Mouse (Mus musculus) gastrocnemius, postnatal 25 days (tissue): ENCODE results near the gene Gm5941. TPM values are rescaled to one million over a fixed set of nuclear protein-coding genes. Genes with fewer than 3 reads are reported as not detected.
"Not testable (repeated sequence)": the region's sequence is repeated elsewhere in the genome, so short reads cannot be mapped to it uniquely, and the experiment has no call there.

Experiments
- DNase-seq: peaks from one replicate; pipeline ENCODE4 v3.0.0; 2022
- long read RNA-seq, 2 experiments: library from polyadenylated mRNA; stranded (forward); transcript quantifications; one replicate each; pipeline ENCODE4 v2.0.0; 2021
- total RNA-seq, 2 experiments: library from RNA; stranded (reverse); gene quantifications; 1 replicate in 1 of 2; 2 replicates in 1 of 2; pipeline ENCODE4 v1.2.3; 2021

The Gm5941 gene
- not detected for total RNA-seq
- long read RNA-seq, experiment 1, result 0 reads
- long read RNA-seq, experiment 2, result 0 reads

GRCm38 (mm10) chrX:92489649-92490048, at the start of gene Gm5941:
TSS of gene Gm5941 (plus strand) at chrX:92489949.
- DNase-seq, result not testable (repeated sequence)

GRCm38 (mm10) chrX:92460496-92460895, 29.3 kb upstream of the Gm5941 start:
- no peak for DNase-seq

GRCm38 (mm10) chrX:92464773-92465172, 25.0 kb upstream of the Gm5941 start:
- no peak for DNase-seq

GRCm38 (mm10) chrX:92498254-92498653, 8.5 kb downstream of the Gm5941 start:
- DNase-seq, result no peak

GRCm38 (mm10) chrX:92527826-92528225, 38.1 kb downstream of the Gm5941 start:
- DNase-seq, result no peak

Other genes with a start within 250 kb of the Gm5941 start
- not detected for gene Mageb18, start 109.6 kb downstream of the Gm5941 start, total RNA-seq